Mouse (Mus musculus) liver, embryonic 13.5 days (tissue): Measurements from ENCODE around the gene Ypel1. TPM values are rescaled to one million over a fixed set of nuclear protein-coding genes. Genes with fewer than 3 reads are reported as not detected.
A peak's percentile ranks its signal among the peaks of the same experiment; 100 is the strongest.

Experiments used
- ATAC-seq: fragments of 200-750 bp; cut with Nextera tagmentation; 2 replicates; pipeline ENCODE4 v1.8.0; 2017; ENCODE audit warnings: low read depth, mild to moderate bottlenecking, moderate number of reproducible peaks, moderate library complexity
- DNase-seq: peaks from one replicate; pipeline ENCODE4 v3.0.0; 2022
- H3K27ac ChIP-seq: fragments of 300-500 bp; sonication (generic); 2 replicates; pipeline ENCODE4 v1.5.1; 2015; ENCODE audit warnings: moderate library complexity, mild to moderate bottlenecking, inconsistent platforms
- H3K27me3 ChIP-seq: fragments of 300-500 bp; sonication (generic); 2 replicates; pipeline ENCODE4 v1.6.1; 2015; ENCODE audit warnings: mild to moderate bottlenecking, inconsistent platforms
- H3K36me3 ChIP-seq: fragments of 300-500 bp; sonication (generic); 2 replicates; pipeline ENCODE4 v1.6.1; 2015; ENCODE audit warnings: mild to moderate bottlenecking, inconsistent platforms
- H3K4me1 ChIP-seq: fragments of 300-500 bp; sonication (generic); replicated peaks from 2 replicates; pipeline ENCODE4 v1.6.1; 2015; ENCODE audit warnings: inconsistent platforms
- H3K4me2 ChIP-seq: fragments of 300-500 bp; sonication (generic); 2 replicates; pipeline ENCODE4 v1.6.1; 2015; ENCODE audit warnings: inconsistent platforms, mild to moderate bottlenecking, moderate library complexity
- H3K4me3 ChIP-seq: fragments of 300-500 bp; sonication (generic); replicated peaks from 2 replicates; pipeline ENCODE4 v1.5.1; 2015; ENCODE audit warnings: mild to moderate bottlenecking, inconsistent platforms
- H3K9ac ChIP-seq: fragments of 300-500 bp; sonication (generic); 2 replicates; pipeline ENCODE4 v1.6.1; 2015; ENCODE audit warnings: mild to moderate bottlenecking, inconsistent platforms
- H3K9me3 ChIP-seq: fragments of 300-500 bp; sonication (generic); replicated peaks from 2 replicates; pipeline ENCODE4 v1.6.1; 2016; ENCODE audit warnings: inconsistent platforms
- WGBS: fragments of 180-500 bp; shearing (Covaris S2); methylation state at CpG from one replicate; pipeline ENCODE4 v1.1.7; 2015; ENCODE audit not compliant: insufficient replicate concordance; 5-methylcytosine and 5-hydroxymethylcytosine counted together
- polyA plus RNA-seq: library from polyadenylated mRNA; unstranded; fragments of >200 nt; fragmentation: Nextera tagmentation; extraction: Ambion mirVana; gene quantifications from 2 replicates; pipeline ENCODE4 v1.2.1, GENCODE M21; 2015

Ypel1 gene
- polyA plus RNA-seq, 1 experiment from 2014 or later = 1.6 TPM

DNA sequence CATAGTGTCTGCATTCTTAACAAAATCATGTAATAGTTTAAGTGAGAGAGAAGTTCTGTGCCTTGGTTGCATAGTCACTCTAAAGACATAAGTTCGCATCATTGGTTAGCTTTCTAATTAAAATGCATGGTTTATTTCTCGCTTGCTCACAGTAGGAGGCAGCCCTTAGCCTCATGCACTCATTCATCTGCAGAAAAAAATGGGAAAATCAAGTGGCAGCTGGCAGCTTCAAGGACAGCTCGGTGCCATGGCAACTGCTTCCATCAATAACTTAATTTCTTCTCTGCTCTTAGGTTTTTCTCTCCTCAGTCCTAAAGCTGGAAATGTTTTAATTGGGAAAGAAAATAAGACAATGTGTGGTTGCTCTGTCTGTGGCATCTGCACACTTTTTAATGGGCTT, 13.9 kb upstream of the Ypel1 start:
- ATAC-seq (no peak), DNase-seq (no peak)
- Histone ChIP-seq H3K27me3 (no peaks in the 10 kb centered on the region), H3K9me3 (no peaks in the 10 kb centered on the region), H3K4me2 (no peak overlapping the region), H3K27ac (no peak overlapping the region), H3K9ac (no peak overlapping the region), H3K4me1 (no peaks in the 10 kb centered on the region), H3K36me3 (no peaks in the 10 kb centered on the region), H3K4me3 (no peak overlapping the region)
- WGBS = 72% methylated on average over 3 of the region's 3 CpGs

DNA sequence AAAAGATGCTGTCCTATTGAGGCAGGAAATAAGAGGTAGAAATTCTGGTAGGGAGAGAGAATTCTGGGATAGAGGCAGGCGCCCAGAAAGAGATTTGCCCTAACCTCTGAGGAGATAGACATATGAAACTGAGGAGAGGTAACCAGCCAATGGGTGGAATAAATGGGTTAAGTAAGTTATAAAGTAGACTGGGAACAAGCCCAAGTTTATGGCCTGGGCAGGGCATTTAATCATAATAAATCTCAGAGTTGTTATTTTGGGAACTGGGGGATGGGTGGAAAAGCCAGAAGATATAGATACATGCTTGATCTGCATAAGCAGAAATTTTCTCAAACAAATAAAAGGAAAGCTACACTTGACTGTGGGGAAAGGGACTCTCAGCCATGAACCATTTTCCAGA, 7.2 kb upstream of the Ypel1 start:
- H3K4me3 ChIP-seq = no peak overlapping the region
- H3K27ac ChIP-seq = no peak overlapping the region
- H3K36me3 ChIP-seq = no peaks in the 10 kb centered on the region
- H3K9me3 ChIP-seq = no peaks in the 10 kb centered on the region
- H3K27me3 ChIP-seq = peaks cover 21% of the 10 kb centered on the region
- ATAC-seq = no peak
- WGBS = 45% methylated on average over 1 of the region's 1 CpGs
- no peak overlapping the region for H3K4me2 ChIP-seq
- DNase-seq = no peak
- H3K9ac ChIP-seq = no peak overlapping the region
- H3K4me1 ChIP-seq = no peaks in the 10 kb centered on the region

- DNase-seq (no peak), ATAC-seq (no peak)
- Histone ChIP-seq H3K9me3 (no peaks in the 10 kb centered on the region), H3K27me3 (peaks cover 38% of the 10 kb centered on the region), H3K9ac (no peak overlapping the region), H3K36me3 (no peaks in the 10 kb centered on the region), H3K4me1 (peaks cover 13% of the 10 kb centered on the region), H3K4me3 (no peak overlapping the region), H3K4me2 (no peak overlapping the region), H3K27ac (no peak overlapping the region)
- 14% methylated on average over 2 of the region's 2 CpGs for WGBS
These were observed 1.9 kb upstream of the Ypel1 start for GRCm38 (mm10) chr16:17067552-17067951.

DNA sequence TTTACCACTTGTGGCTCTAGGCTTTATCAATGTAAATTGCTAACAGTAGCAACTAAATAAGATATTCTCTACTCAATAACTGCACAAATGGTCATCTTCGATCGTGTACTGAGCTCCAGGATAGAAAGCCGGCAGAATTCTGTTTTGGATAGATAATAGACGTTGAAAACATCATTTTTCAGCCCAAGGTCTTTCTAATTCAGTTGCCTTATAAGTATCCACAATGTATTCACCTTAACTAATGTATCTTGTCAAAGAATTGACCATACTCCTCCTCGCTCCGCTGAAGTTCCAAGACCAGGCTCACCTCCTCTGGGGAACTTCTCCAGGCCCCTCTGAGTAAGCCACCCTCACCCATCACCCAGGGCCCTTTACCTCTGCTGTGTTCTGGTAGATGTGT, 1.2 kb downstream of the Ypel1 start:
- WGBS = 47% methylated on average over 6 of the region's 6 CpGs
- H3K36me3 ChIP-seq = no peaks in the 10 kb centered on the region
- DNase-seq = no peak
- H3K27ac ChIP-seq = no peak overlapping the region
- H3K4me1 ChIP-seq = peaks cover 13% of the 10 kb centered on the region
- peak overlapping the region; percentile 86 for H3K4me2 ChIP-seq
- no peak overlapping the region for H3K9ac ChIP-seq
- peak overlapping the region; percentile 69 for H3K4me3 ChIP-seq
- H3K9me3 ChIP-seq = 0 out of 2 replicates have a peak, but pooled peaks cover 3% of the 10 kb centered on the region
- H3K27me3 ChIP-seq = peaks cover 24% of the 10 kb centered on the region
- no peak for ATAC-seq

GRCm38 (mm10) chr16:17073000-17073399, 3.5 kb downstream of the Ypel1 start:
- no peak for DNase-seq
- Histone ChIP-seq H3K9me3 (0 out of 2 replicates have a peak, but pooled peaks cover 9% of the 10 kb centered on the region), H3K4me1 (peaks cover 21% of the 10 kb centered on the region), H3K36me3 (no peaks in the 10 kb centered on the region), H3K27ac (no peak overlapping the region), H3K4me3 (no peak overlapping the region), H3K27me3 (peaks cover 24% of the 10 kb centered on the region), H3K9ac (no peak overlapping the region), H3K4me2 (no peak overlapping the region)
- WGBS = 78% methylated on average over 7 of the region's 7 CpGs
- no peak for ATAC-seq

- Histone ChIP-seq H3K4me2 (no peak overlapping the region), H3K9me3 (0 out of 2 replicates have a peak, but pooled peaks cover 9% of the 10 kb centered on the region), H3K27ac (no peak overlapping the region), H3K27me3 (peaks cover 4% of the 10 kb centered on the region; the same call in 1 of the 2 replicates), H3K4me3 (no peak overlapping the region), H3K4me1 (peaks cover 8% of the 10 kb centered on the region), H3K9ac (no peak overlapping the region), H3K36me3 (no peaks in the 10 kb centered on the region)
- DNase-seq = no peak
- no peak for ATAC-seq
- 79% methylated on average over 2 of the region's 2 CpGs for WGBS
These were observed 6.8 kb downstream of the Ypel1 start for GRCm38 (mm10) chr16:17076301-17076700.

DNA sequence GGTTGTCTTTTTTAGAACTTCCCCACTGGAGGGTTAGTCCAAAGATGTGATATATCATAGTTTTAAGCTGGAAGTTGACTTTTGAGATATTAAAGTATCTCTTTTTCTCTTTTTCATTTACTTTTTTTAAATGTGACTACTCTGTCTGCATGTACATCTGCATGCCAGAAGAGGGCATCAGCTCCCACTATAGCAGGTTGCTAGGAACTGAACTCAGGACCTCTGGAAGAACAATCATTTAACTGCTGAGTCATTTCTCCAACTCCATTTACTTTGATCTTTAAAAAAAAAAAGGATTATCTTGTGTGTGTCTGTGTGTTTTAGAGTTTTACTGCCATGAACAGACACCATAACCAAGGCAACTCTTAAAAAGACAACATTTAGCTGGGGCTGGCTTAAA, 7.4 kb downstream of the Ypel1 start:
- Histone ChIP-seq H3K4me3 (no peak overlapping the region), H3K36me3 (no peaks in the 10 kb centered on the region), H3K9ac (no peak overlapping the region), H3K4me1 (peaks cover 8% of the 10 kb centered on the region), H3K4me2 (no peak overlapping the region), H3K27me3 (0 out of 2 replicates have a peak, but pooled peaks cover under 1% of the 10 kb centered on the region), H3K9me3 (0 out of 2 replicates have a peak, but pooled peaks cover 9% of the 10 kb centered on the region), H3K27ac (no peak overlapping the region)
- no peak for ATAC-seq
- DNase-seq = no peak

- Histone ChIP-seq H3K9me3 (0 out of 2 replicates have a peak, but pooled peaks cover 9% of the 10 kb centered on the region), H3K27ac (no peak overlapping the region), H3K4me2 (no peak overlapping the region), H3K9ac (no peak overlapping the region), H3K4me3 (no peak overlapping the region), H3K4me1 (peaks cover 8% of the 10 kb centered on the region), H3K27me3 (no peaks in the 10 kb centered on the region), H3K36me3 (peaks cover 5% of the 10 kb centered on the region; the same call in 1 of the 2 replicates)
- ATAC-seq (no peak), DNase-seq (no peak)
- WGBS = 75% methylated on average over 7 of the region's 7 CpGs
These were observed 8.6 kb downstream of the Ypel1 start for GRCm38 (mm10) chr16:17078101-17078500.

DNA sequence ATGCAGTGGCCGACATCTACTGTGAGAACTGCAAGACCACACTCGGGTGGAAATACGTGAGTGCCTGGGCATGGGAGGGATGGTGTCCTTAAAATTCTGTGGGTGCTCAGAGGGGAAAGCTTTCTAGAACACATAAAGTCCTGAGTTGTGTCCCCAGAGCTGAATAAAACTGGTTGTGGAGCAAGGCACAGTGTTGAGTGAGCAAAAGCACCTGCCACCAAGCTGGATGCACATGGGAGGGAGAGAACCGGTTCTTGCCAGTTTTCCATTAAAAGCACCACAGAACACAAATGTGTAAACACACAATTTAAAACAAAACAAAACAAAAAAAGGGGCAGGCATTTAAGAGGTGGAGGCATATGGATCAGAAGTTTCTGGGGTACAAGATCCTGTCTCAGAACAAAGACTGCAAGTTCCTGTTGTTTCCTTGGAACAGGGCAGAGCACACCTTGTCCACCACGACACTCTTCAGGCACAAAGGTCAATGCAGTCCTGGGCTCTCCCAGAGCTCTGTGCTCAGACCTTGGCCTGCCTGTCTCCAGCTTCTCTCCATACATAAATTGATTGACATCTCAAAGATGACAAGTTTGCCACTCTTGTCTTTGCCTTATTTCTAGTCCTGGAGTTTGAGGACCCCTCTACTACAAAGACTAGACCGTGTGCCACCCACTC, 12.8 kb downstream of the Ypel1 start:
- Histone ChIP-seq H3K9me3 (no peaks in the 10 kb centered on the region), H3K4me1 (peaks cover 8% of the 10 kb centered on the region), H3K27me3 (no peaks in the 10 kb centered on the region), H3K36me3 (peaks cover 25% of the 10 kb centered on the region), H3K27ac (no peak overlapping the region), H3K4me2 (no peak overlapping the region), H3K9ac (no peak overlapping the region), H3K4me3 (no peak overlapping the region)
- WGBS = 75% methylated on average over 6 of the region's 6 CpGs
- DNase-seq = no peak
- no peak for ATAC-seq

DNA sequence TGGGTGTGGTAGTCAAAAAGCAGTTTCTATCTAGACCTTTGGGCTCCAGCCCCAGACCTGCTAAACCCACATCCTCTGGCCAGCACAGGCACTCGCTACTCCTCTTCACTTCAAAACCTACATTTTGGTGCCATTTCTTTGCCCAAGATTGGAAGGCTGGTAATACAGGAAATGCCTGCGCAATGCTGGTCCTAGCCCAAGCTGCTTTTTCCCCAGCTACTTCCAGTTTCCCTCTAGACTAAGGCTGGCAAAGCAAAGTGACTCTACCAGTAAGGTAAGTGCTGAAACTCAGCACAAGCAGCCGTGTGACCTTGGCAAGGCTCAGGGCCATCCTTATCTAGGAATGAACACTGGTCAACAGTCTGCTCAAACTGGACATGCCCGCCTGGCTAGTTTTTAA, 16.1 kb downstream of the Ypel1 start:
- peaks cover 59% of the 10 kb centered on the region for H3K36me3 ChIP-seq
- H3K9me3 ChIP-seq = no peaks in the 10 kb centered on the region
- no peaks in the 10 kb centered on the region for H3K27me3 ChIP-seq
- WGBS = 75% methylated on average over 4 of the region's 4 CpGs
- no peak overlapping the region for H3K4me3 ChIP-seq
- no peak overlapping the region for H3K4me2 ChIP-seq
- no peaks in the 10 kb centered on the region for H3K4me1 ChIP-seq
- ATAC-seq (no peak), DNase-seq (no peak)
- H3K9ac ChIP-seq = no peak overlapping the region
- no peak overlapping the region for H3K27ac ChIP-seq

DNA sequence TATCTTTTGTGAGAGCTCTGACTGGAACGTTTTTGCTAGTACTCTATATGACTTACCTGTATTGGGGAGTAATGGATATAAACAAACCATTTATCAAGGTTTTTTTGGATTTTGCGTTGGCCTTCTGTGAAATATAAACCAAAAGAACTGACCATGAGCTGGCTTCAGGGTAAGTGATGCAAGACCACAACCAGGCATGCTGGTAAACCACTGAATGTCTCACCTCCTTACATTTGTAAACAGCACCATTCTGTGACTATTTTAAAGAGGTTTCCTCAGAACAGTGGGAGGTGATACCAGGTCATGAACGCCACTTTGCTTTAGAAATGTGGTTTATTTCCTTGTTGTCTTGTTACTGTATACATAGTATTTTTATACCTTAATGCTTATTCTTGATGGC, 16.7 kb downstream of the Ypel1 start:
- DNase-seq (no peak), ATAC-seq (no peak)
- Histone ChIP-seq H3K4me1 (no peaks in the 10 kb centered on the region), H3K27me3 (no peaks in the 10 kb centered on the region), H3K36me3 (peaks cover 65% of the 10 kb centered on the region), H3K4me2 (no peak overlapping the region), H3K9me3 (no peaks in the 10 kb centered on the region), H3K9ac (no peak overlapping the region), H3K27ac (no peak overlapping the region), H3K4me3 (no peak overlapping the region)
- 74% methylated on average over 3 of the region's 3 CpGs for WGBS

DNA sequence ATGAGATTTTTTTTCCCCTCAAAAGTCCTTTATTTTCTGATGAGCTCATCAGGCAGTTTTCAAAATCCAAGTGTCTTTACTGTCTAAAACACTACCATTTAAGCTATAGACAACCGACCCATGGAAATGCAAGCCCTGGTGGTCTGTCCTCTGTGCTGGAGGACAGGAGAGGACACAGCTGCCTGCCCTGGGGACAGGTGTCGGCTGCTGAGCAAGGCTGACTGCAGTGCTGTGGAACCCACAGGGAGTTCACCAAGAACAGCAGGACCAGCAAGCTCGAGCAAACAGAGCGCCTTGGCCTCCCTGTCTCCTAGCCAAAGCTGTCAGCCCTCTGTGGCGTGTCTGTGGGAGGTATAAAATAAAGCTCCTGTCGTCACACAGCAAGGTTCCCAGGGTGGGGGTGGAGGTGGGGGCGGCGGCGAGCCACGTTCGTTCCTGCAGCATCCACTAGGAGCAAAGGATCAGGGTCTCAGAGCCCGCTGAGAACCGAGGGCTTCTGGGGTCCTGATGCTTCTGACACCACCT, 17.2 kb downstream of the Ypel1 start:
- no peaks in the 10 kb centered on the region for H3K4me1 ChIP-seq
- DNase-seq (no peak), ATAC-seq (no peak)
- WGBS = 88% methylated on average over 13 of the region's 13 CpGs
- H3K4me3 ChIP-seq = no peak overlapping the region
- H3K9me3 ChIP-seq = no peaks in the 10 kb centered on the region
- H3K27ac ChIP-seq = no peak overlapping the region
- peaks cover 70% of the 10 kb centered on the region for H3K36me3 ChIP-seq
- no peak overlapping the region for H3K9ac ChIP-seq
- no peaks in the 10 kb centered on the region for H3K27me3 ChIP-seq
- H3K4me2 ChIP-seq = no peak overlapping the region
